Mouse (Mus musculus) small intestine, adult 2 months (tissue): ENCODE measurements around the gene Selenos.

Experiments
- CTCF ChIP-seq: fragments of 200-500 bp; IDR thresholded peaks from 2 replicates; pipeline ENCODE4 v1.5.1; 2012; ENCODE audit warnings: low read depth, mild to moderate bottlenecking, control low read depth, inconsistent platforms, low read length, moderate library complexity, mixed read lengths; ENCODE audit not compliant: insufficient replicate concordance, insufficient read length; ENCODE audit errors: extremely low read depth
- POLR2A ChIP-seq: fragments of 200-500 bp; IDR thresholded peaks from 2 replicates; pipeline ENCODE4 v1.6.1; 2012; ENCODE audit warnings: low read depth, mild to moderate bottlenecking, control low read depth, inconsistent platforms, low read length, moderate library complexity

- TF ChIP-seq POLR2A, result no peak
- no peak for TF ChIP-seq CTCF
Measured at GRCm38 (mm10) chr7:66115821-66116343, 36.4 kb downstream of the Selenos start.
